Mouse (Mus musculus): ENCODE results near the gene Zfp629. TPM values are rescaled to one million over a fixed set of nuclear protein-coding genes. Genes with fewer than 3 reads are reported as not detected.
A peak's percentile ranks its signal among the peaks of the same experiment; 100 is the strongest.
"Not testable (repeated sequence)": the region's sequence is repeated elsewhere in the genome, so short reads cannot be mapped to it uniquely, and the experiment has no call there.

The Zfp629 gene
- 15.8 and 18.8 TPM in 2 replicates for polyA plus RNA-seq (2015; fragmentation: Nextera tagmentation; extraction: Ambion mirVana)

GRCm38 (mm10) chr7:127614891-127615843 lies at the start of gene Zfp629:
Zfp629 (minus strand) TSS chr7:127615797.
- peak; percentile 83 for ATAC-seq (ENCODE audit: insufficient number of reproducible peaks, insufficient read depth, low FRiP score, low TSS enrichment, low read depth)
- Histone ChIP-seq H3K36me3 (peaks cover 27% of the 10 kb centered on the region), H3K4me3 (peak within 1 kb of the TSS; percentile 100), H3K9ac (peak within 1 kb of the TSS; percentile 94), H3K27me3 (no peaks in the 10 kb centered on the region), H3K4me2 (peak within 1 kb of the TSS; percentile 86), H3K4me1 (peaks cover 14% of the 10 kb centered on the region), H3K27ac (peak within 1 kb of the TSS; percentile 85), H3K9me3 (no peaks in the 10 kb centered on the region)
- WGBS = 1% methylated on average over 50 of the region's 50 CpGs

GRCm38 (mm10) chr7:127662926-127663325 lies 47.3 kb upstream of the Zfp629 start:
- 88% methylated on average over 6 of the region's 6 CpGs for WGBS
- Histone ChIP-seq H3K36me3 (peaks cover 49% of the 10 kb centered on the region), H3K27ac (no peak overlapping the region), H3K9ac (no peak overlapping the region), H3K4me1 (no peaks in the 10 kb centered on the region), H3K4me2 (no peak overlapping the region), H3K9me3 (no peaks in the 10 kb centered on the region), H3K4me3 (no peak overlapping the region), H3K27me3 (no peaks in the 10 kb centered on the region)
- ATAC-seq (ENCODE audit: insufficient number of reproducible peaks, insufficient read depth, low FRiP score, low TSS enrichment, low read depth) = no peak

DNA sequence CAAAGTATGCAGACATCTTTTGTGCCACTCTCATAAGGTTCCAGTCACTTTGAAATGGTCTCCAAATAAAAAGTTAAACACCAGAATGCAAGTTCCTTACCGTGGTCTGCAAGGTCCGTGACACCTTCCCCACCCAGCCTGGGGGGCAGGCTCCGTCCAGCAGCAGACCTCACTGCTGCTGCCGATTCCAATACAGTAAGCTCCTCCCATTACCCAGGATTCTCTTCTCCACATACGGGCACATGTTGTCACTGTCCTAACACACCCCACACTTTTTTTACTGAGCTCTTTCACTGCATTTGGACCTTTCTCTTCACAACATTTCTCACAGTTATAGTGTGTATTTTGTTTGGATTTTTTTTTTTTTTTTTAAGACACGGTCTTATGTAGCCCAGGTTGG lies 46.2 kb upstream of the Zfp629 start:
- no peak overlapping the region for H3K4me3 ChIP-seq
- ATAC-seq (ENCODE audit: insufficient number of reproducible peaks, insufficient read depth, low FRiP score, low TSS enrichment, low read depth) = no peak
- H3K4me1 ChIP-seq = no peaks in the 10 kb centered on the region
- H3K9me3 ChIP-seq = no peaks in the 10 kb centered on the region
- no peaks in the 10 kb centered on the region for H3K27me3 ChIP-seq
- no peak overlapping the region for H3K9ac ChIP-seq
- H3K4me2 ChIP-seq = no peak overlapping the region
- no peak overlapping the region for H3K27ac ChIP-seq
- WGBS = 81% methylated on average over 6 of the region's 6 CpGs
- peaks cover 43% of the 10 kb centered on the region for H3K36me3 ChIP-seq

GRCm38 (mm10) chr7:127660882-127661281 lies 45.3 kb upstream of the Zfp629 start:
- H3K36me3 ChIP-seq = peaks cover 33% of the 10 kb centered on the region
- no peak overlapping the region for H3K27ac ChIP-seq
- no peak overlapping the region for H3K4me3 ChIP-seq
- H3K9me3 ChIP-seq = no peaks in the 10 kb centered on the region
- H3K4me1 ChIP-seq = no peaks in the 10 kb centered on the region
- 84% methylated on average over 3 of the region's 3 CpGs for WGBS
- H3K9ac ChIP-seq = no peak overlapping the region
- H3K4me2 ChIP-seq = no peak overlapping the region
- no peaks in the 10 kb centered on the region for H3K27me3 ChIP-seq
- no peak for ATAC-seq (ENCODE audit: insufficient number of reproducible peaks, insufficient read depth, low FRiP score, low TSS enrichment, low read depth)

DNA sequence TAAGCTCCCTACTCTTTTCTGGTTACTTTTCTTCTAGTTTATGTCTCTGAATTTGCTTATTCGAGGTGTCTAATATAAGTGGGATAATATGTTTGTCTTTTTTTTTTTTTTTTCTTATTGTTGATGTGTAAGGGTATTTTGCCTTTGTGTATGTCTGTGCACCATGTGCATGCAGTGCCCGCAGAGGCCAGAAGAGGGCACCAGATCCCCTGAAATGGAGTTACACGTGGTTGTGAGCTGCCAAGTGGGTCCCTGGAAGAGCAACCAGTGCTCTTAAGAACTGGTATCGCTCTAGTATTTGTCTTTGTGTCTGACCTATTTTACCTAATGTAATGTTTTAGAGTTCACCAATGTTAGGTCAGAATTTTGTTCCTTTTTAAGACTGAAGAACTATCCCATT lies 41.3 kb upstream of the Zfp629 start:
- H3K9me3 ChIP-seq = no peaks in the 10 kb centered on the region
- H3K9ac ChIP-seq = no peak overlapping the region
- H3K4me3 ChIP-seq = no peak overlapping the region
- H3K36me3 ChIP-seq = peaks cover 5% of the 10 kb centered on the region; the same call in 1 of the 2 replicates
- no peaks in the 10 kb centered on the region for H3K27me3 ChIP-seq
- ATAC-seq (ENCODE audit: insufficient number of reproducible peaks, insufficient read depth, low FRiP score, low TSS enrichment, low read depth) = no peak
- H3K4me1 ChIP-seq = peaks cover 8% of the 10 kb centered on the region; the same call in 1 of the 2 replicates
- no peak overlapping the region for H3K27ac ChIP-seq
- no peak overlapping the region for H3K4me2 ChIP-seq
- 37% methylated on average over 4 of the region's 4 CpGs for WGBS

- WGBS = 80% methylated on average over 10 of the region's 10 CpGs
- no peak for ATAC-seq (ENCODE audit: insufficient number of reproducible peaks, insufficient read depth, low FRiP score, low TSS enrichment, low read depth)
- H3K9me3 ChIP-seq = no peaks in the 10 kb centered on the region
Measured at GRCm38 (mm10) chr7:127654318-127654717, 38.7 kb upstream of the Zfp629 start.

GRCm38 (mm10) chr7:127652050-127652449 lies 36.5 kb upstream of the Zfp629 start:
- H3K27ac ChIP-seq = peak overlapping the region; percentile 55
- peak overlapping the region; percentile 64 for H3K9ac ChIP-seq
- no peaks in the 10 kb centered on the region for H3K36me3 ChIP-seq
- ATAC-seq (ENCODE audit: insufficient number of reproducible peaks, insufficient read depth, low FRiP score, low TSS enrichment, low read depth) = no peak
- peak overlapping the region; percentile 26 for H3K4me3 ChIP-seq
- no peaks in the 10 kb centered on the region for H3K9me3 ChIP-seq
- peaks cover 10% of the 10 kb centered on the region; the same call in 1 of the 2 replicates for H3K4me1 ChIP-seq
- peak overlapping the region; percentile 56 for H3K4me2 ChIP-seq
- no peaks in the 10 kb centered on the region for H3K27me3 ChIP-seq
- WGBS = 9% methylated on average over 18 of the region's 18 CpGs

More at GRCm38 (mm10) chr7:127654318-127654717, 38.7 kb upstream of the Zfp629 start:
- Histone ChIP-seq H3K9ac (no peak overlapping the region), H3K4me2 (no peak overlapping the region), H3K4me3 (no peak overlapping the region), H3K27ac (no peak overlapping the region), H3K36me3 (no peaks in the 10 kb centered on the region), H3K4me1 (peaks cover 10% of the 10 kb centered on the region; the same call in 1 of the 2 replicates), H3K27me3 (no peaks in the 10 kb centered on the region)

GRCm38 (mm10) chr7:127651624-127652023 lies 36.0 kb upstream of the Zfp629 start:
- Histone ChIP-seq H3K9me3 (no peaks in the 10 kb centered on the region), H3K4me1 (peaks cover 10% of the 10 kb centered on the region; the same call in 1 of the 2 replicates), H3K27me3 (no peaks in the 10 kb centered on the region), H3K9ac (no peak overlapping the region), H3K4me3 (no peak overlapping the region), H3K27ac (0 out of 2 replicates have a peak overlapping the region, but pooled peaks have one; percentile 55), H3K4me2 (peak overlapping the region; percentile 56), H3K36me3 (no peaks in the 10 kb centered on the region)
- ATAC-seq (ENCODE audit: insufficient number of reproducible peaks, insufficient read depth, low FRiP score, low TSS enrichment, low read depth) = peak; percentile 52; the same call in 1 of the 2 replicates
- WGBS = 68% methylated on average over 2 of the region's 3 CpGs

- H3K9me3 ChIP-seq = no peaks in the 10 kb centered on the region
- no peak overlapping the region for H3K4me3 ChIP-seq
- WGBS = 81% methylated on average over 6 of the region's 6 CpGs
- no peak overlapping the region for H3K9ac ChIP-seq
- H3K4me2 ChIP-seq = no peak overlapping the region
- H3K27me3 ChIP-seq = no peaks in the 10 kb centered on the region
- no peak overlapping the region for H3K27ac ChIP-seq
- H3K36me3 ChIP-seq = no peaks in the 10 kb centered on the region
- peaks cover 10% of the 10 kb centered on the region; the same call in 1 of the 2 replicates for H3K4me1 ChIP-seq
- ATAC-seq (ENCODE audit: insufficient number of reproducible peaks, insufficient read depth, low FRiP score, low TSS enrichment, low read depth) = no peak
Measured at GRCm38 (mm10) chr7:127649206-127649605, 33.6 kb upstream of the Zfp629 start.

DNA sequence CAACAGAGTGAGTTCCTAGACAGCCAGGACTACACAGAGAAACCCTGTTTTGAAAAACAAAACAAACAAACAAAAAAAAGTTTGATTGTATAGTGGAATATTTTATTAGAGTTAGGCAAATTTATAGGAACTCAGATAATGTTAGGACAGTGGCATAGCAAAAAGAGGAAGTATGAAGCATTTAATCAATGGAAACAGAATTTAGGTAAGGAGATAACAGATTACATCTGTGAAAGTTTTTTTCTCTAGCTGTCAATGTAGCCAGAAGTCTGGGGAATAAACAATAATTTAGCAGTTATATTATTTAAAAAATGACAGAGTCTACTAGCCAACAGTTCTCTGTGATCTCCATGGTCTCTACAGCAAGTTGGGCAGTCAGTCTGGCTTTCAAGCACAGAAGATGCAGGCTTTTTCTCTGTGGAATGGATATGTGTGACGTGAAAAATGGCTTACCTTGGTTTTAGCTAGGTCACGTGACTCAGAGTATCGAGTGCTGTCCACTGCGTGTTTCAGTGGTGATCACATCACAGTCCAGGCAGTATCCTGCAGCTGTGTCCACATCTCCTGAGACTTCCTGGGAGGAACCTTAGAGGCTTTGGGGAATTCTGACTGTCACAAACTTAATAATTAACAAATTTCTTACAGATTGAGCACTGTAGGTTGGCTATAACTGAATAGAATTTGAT lies 33.1 kb upstream of the Zfp629 start:
- H3K9me3 ChIP-seq = no peaks in the 10 kb centered on the region
- no peak overlapping the region for H3K4me3 ChIP-seq
- no peaks in the 10 kb centered on the region for H3K36me3 ChIP-seq
- H3K4me1 ChIP-seq = peaks cover 10% of the 10 kb centered on the region; the same call in 1 of the 2 replicates
- WGBS = 79% methylated on average over 4 of the region's 4 CpGs
- no peak overlapping the region for H3K9ac ChIP-seq
- ATAC-seq (ENCODE audit: insufficient number of reproducible peaks, insufficient read depth, low FRiP score, low TSS enrichment, low read depth) = no peak
- no peak overlapping the region for H3K27ac ChIP-seq
- H3K27me3 ChIP-seq = no peaks in the 10 kb centered on the region
- no peak overlapping the region for H3K4me2 ChIP-seq

GRCm38 (mm10) chr7:127647576-127647975 lies 32.0 kb upstream of the Zfp629 start:
- H3K9me3 ChIP-seq; H3K27me3 ChIP-seq; H3K27ac ChIP-seq; H3K4me2 ChIP-seq; H3K9ac ChIP-seq; H3K4me3 ChIP-seq; H3K4me1 ChIP-seq; ATAC-seq (ENCODE audit: insufficient number of reproducible peaks, insufficient read depth, low FRiP score, low TSS enrichment, low read depth); H3K36me3 ChIP-seq: not testable (repeated sequence)
- WGBS = 92% methylated on average over 7 of the region's 7 CpGs

All from embryonic facial prominence, embryonic 13.5 days (tissue).